Mouse (Mus musculus) ES-CJ7 (cell line): ENCODE measurements around the gene Rnf24.

Experiments
- DNase-seq: peaks from one replicate; pipeline ENCODE4 v3.0.0; 2011; ENCODE audit warnings: low read depth, low spot score

The Rnf24 gene

GRCm38 (mm10) chr2:131262680-131263670, 89.7 kb downstream of the Rnf24 start:
- DNase-seq: peak; percentile 54

- DNase-seq: peak; percentile 98
Observed at GRCm38 (mm10) chr2:131262213-131262672, 90.4 kb downstream of the Rnf24 start, which contains the start of gene Pank2. Gene Pank2 (plus strand): TSS chr2:131262495.

GRCm38 (mm10) chr2:131261481-131262212, 91.0 kb downstream of the Rnf24 start:
- no peak for DNase-seq

- DNase-seq: no peak
Observed at GRCm38 (mm10) chr2:131260544-131261307, 92.0 kb downstream of the Rnf24 start.

GRCm38 (mm10) chr2:131258693-131259092, 94.0 kb downstream of the Rnf24 start:
- DNase-seq: no peak

GRCm38 (mm10) chr2:131255738-131256137, 97.0 kb downstream of the Rnf24 start:
- peak; percentile 73 for DNase-seq

- DNase-seq: no peak
Observed at GRCm38 (mm10) chr2:131254329-131254713, 98.4 kb downstream of the Rnf24 start.

GRCm38 (mm10) chr2:131253681-131254328, 98.9 kb downstream of the Rnf24 start:
- DNase-seq: peak; percentile 88
